Mouse (Mus musculus): Measurements from ENCODE around the gene Xpr1. TPM values are rescaled to one million over a fixed set of nuclear protein-coding genes. Genes with fewer than 3 reads are reported as not detected.

Gene Xpr1
- polyA plus RNA-seq, 1 experiment from 2014 or later, result 72.7 TPM

GRCm38 (mm10) chr1:155303402-155303801 is 113.8 kb downstream of the Xpr1 start:
- Histone ChIP-seq H3K4me3 (no peak overlapping the region), H3K9me3 (no peaks in the 10 kb centered on the region), H3K9ac (no peak overlapping the region), H3K27me3 (replicated peaks) (no peaks in the 10 kb centered on the region), H3K4me1 (peaks cover 42% of the 10 kb centered on the region), H3K27ac (peak overlapping the region; percentile 70; the same call in 1 of the 2 replicates), H3K4me2 (no peak overlapping the region), H3K36me3 (replicated peaks) (no peaks in the 10 kb centered on the region)
- WGBS, result 40% methylated on average over 2 of the region's 2 CpGs
- peak; percentile 64; the same call in 1 of the 2 replicates for ATAC-seq (replicated peaks)

- H3K9me3 ChIP-seq, result no peaks in the 10 kb centered on the region
- no peaks in the 10 kb centered on the region for H3K36me3 ChIP-seq (replicated peaks)
- no peak overlapping the region for H3K9ac ChIP-seq
- H3K4me3 ChIP-seq, result no peak overlapping the region
- H3K27ac ChIP-seq, result no peak overlapping the region
- WGBS, result 84% methylated on average over 5 of the region's 5 CpGs
- no peak overlapping the region for H3K4me2 ChIP-seq
- no peak for ATAC-seq (replicated peaks)
- H3K4me1 ChIP-seq, result peaks cover 1% of the 10 kb centered on the region
- H3K27me3 ChIP-seq (replicated peaks), result no peaks in the 10 kb centered on the region
These were observed 119.6 kb downstream of the Xpr1 start for GRCm38 (mm10) chr1:155297615-155298014.

GRCm38 (mm10) chr1:155297203-155297602 is 120.0 kb downstream of the Xpr1 start:
- Histone ChIP-seq H3K4me2 (no peak overlapping the region), H3K4me3 (no peak overlapping the region), H3K9ac (no peak overlapping the region), H3K36me3 (replicated peaks) (no peaks in the 10 kb centered on the region), H3K4me1 (no peaks in the 10 kb centered on the region), H3K27ac (no peak overlapping the region), H3K27me3 (replicated peaks) (no peaks in the 10 kb centered on the region), H3K9me3 (no peaks in the 10 kb centered on the region)
- 93% methylated on average over 2 of the region's 2 CpGs for WGBS
- ATAC-seq (replicated peaks), result no peak

GRCm38 (mm10) chr1:155293446-155293845 is 123.8 kb downstream of the Xpr1 start:
- Histone ChIP-seq H3K4me2 (no peak overlapping the region), H3K4me1 (no peaks in the 10 kb centered on the region), H3K27ac (peak overlapping the region; percentile 36; the same call in 1 of the 2 replicates), H3K9ac (no peak overlapping the region), H3K27me3 (replicated peaks) (no peaks in the 10 kb centered on the region), H3K4me3 (no peak overlapping the region), H3K36me3 (replicated peaks) (peaks cover 11% of the 10 kb centered on the region; the same call in 1 of the 2 replicates), H3K9me3 (no peaks in the 10 kb centered on the region)
- peak; percentile 91 for ATAC-seq (replicated peaks)
- 6% methylated on average over 3 of the region's 3 CpGs for WGBS

- no peaks in the 10 kb centered on the region for H3K4me1 ChIP-seq
- ATAC-seq (replicated peaks), result no peak
- H3K27me3 ChIP-seq (replicated peaks), result no peaks in the 10 kb centered on the region
- H3K9me3 ChIP-seq, result no peaks in the 10 kb centered on the region
- H3K9ac ChIP-seq, result no peak overlapping the region
- peaks cover 30% of the 10 kb centered on the region for H3K36me3 ChIP-seq (replicated peaks)
- no peak overlapping the region for H3K27ac ChIP-seq
- no peak overlapping the region for H3K4me3 ChIP-seq
- H3K4me2 ChIP-seq, result no peak overlapping the region
- WGBS, result 92% methylated on average over 1 of the region's 1 CpGs
These were observed 127.8 kb downstream of the Xpr1 start for GRCm38 (mm10) chr1:155289411-155289810.

GRCm38 (mm10) chr1:155288033-155288432 is 129.2 kb downstream of the Xpr1 start:
- H3K4me1 ChIP-seq, result no peaks in the 10 kb centered on the region
- WGBS, result 90% methylated on average over 3 of the region's 3 CpGs
- peaks cover 30% of the 10 kb centered on the region for H3K36me3 ChIP-seq (replicated peaks)
- no peaks in the 10 kb centered on the region for H3K27me3 ChIP-seq (replicated peaks)
- H3K9me3 ChIP-seq, result no peaks in the 10 kb centered on the region
- no peak overlapping the region for H3K27ac ChIP-seq
- no peak for ATAC-seq (replicated peaks)
- no peak overlapping the region for H3K9ac ChIP-seq
- no peak overlapping the region for H3K4me2 ChIP-seq
- no peak overlapping the region for H3K4me3 ChIP-seq

- Histone ChIP-seq H3K36me3 (replicated peaks) (peaks cover 27% of the 10 kb centered on the region), H3K4me3 (no peak overlapping the region)
- WGBS, result 86% methylated on average over 7 of the region's 7 CpGs
These were observed 133.4 kb downstream of the Xpr1 start for GRCm38 (mm10) chr1:155283808-155284207.

GRCm38 (mm10) chr1:155281003-155281793 is 136.0 kb downstream of the Xpr1 start:
- peaks cover 7% of the 10 kb centered on the region; the same call in 1 of the 2 replicates for H3K36me3 ChIP-seq (replicated peaks)
- 61% methylated on average over 18 of the region's 18 CpGs for WGBS
- H3K4me3 ChIP-seq, result no peak overlapping the region
- no peak overlapping the region for H3K9ac ChIP-seq
- peak; percentile 92 for ATAC-seq (replicated peaks)
- no peaks in the 10 kb centered on the region for H3K9me3 ChIP-seq
- no peaks in the 10 kb centered on the region for H3K27me3 ChIP-seq (replicated peaks)
- H3K4me1 ChIP-seq, result peaks cover 2% of the 10 kb centered on the region; the same call in 1 of the 2 replicates
- no peak overlapping the region for H3K27ac ChIP-seq
- no peak overlapping the region for H3K4me2 ChIP-seq

More at GRCm38 (mm10) chr1:155283808-155284207, 133.4 kb downstream of the Xpr1 start:
- Histone ChIP-seq H3K9ac (no peak overlapping the region), H3K27ac (no peak overlapping the region), H3K4me2 (no peak overlapping the region), H3K27me3 (replicated peaks) (no peaks in the 10 kb centered on the region), H3K9me3 (no peaks in the 10 kb centered on the region), H3K4me1 (peaks cover 2% of the 10 kb centered on the region; the same call in 1 of the 2 replicates)
- no peak for ATAC-seq (replicated peaks)

- Histone ChIP-seq H3K27me3 (replicated peaks) (no peaks in the 10 kb centered on the region), H3K9me3 (no peaks in the 10 kb centered on the region), H3K27ac (no peak overlapping the region), H3K36me3 (replicated peaks) (peaks cover 5% of the 10 kb centered on the region; the same call in 1 of the 2 replicates), H3K9ac (no peak overlapping the region), H3K4me1 (peaks cover 2% of the 10 kb centered on the region; the same call in 1 of the 2 replicates), H3K4me2 (no peak overlapping the region), H3K4me3 (no peak overlapping the region)
- ATAC-seq (replicated peaks), result no peak
- 84% methylated on average over 10 of the region's 10 CpGs for WGBS
These were observed 136.9 kb downstream of the Xpr1 start for GRCm38 (mm10) chr1:155280306-155280705.

GRCm38 (mm10) chr1:155276381-155277033 is 140.7 kb downstream of the Xpr1 start:
- no peak for ATAC-seq (replicated peaks)
- Histone ChIP-seq H3K36me3 (replicated peaks) (0 out of 2 replicates have a peak, but pooled peaks cover 5% of the 10 kb centered on the region), H3K9ac (no peak overlapping the region), H3K4me3 (no peak overlapping the region), H3K9me3 (no peaks in the 10 kb centered on the region), H3K27ac (no peak overlapping the region), H3K27me3 (replicated peaks) (no peaks in the 10 kb centered on the region), H3K4me2 (no peak overlapping the region), H3K4me1 (peaks cover 2% of the 10 kb centered on the region; the same call in 1 of the 2 replicates)
- WGBS, result 81% methylated on average over 13 of the region's 13 CpGs

- Histone ChIP-seq H3K4me2 (no peak overlapping the region), H3K9me3 (no peaks in the 10 kb centered on the region), H3K36me3 (replicated peaks) (0 out of 2 replicates have a peak, but pooled peaks cover 2% of the 10 kb centered on the region), H3K9ac (no peak overlapping the region), H3K4me1 (no peaks in the 10 kb centered on the region), H3K27ac (no peak overlapping the region), H3K4me3 (no peak overlapping the region), H3K27me3 (replicated peaks) (no peaks in the 10 kb centered on the region)
- 81% methylated on average over 4 of the region's 4 CpGs for WGBS
- ATAC-seq (replicated peaks), result no peak
These were observed 141.4 kb downstream of the Xpr1 start for GRCm38 (mm10) chr1:155275793-155276192.

GRCm38 (mm10) chr1:155274976-155275375 is 142.2 kb downstream of the Xpr1 start:
- no peaks in the 10 kb centered on the region for H3K27me3 ChIP-seq (replicated peaks)
- no peaks in the 10 kb centered on the region for H3K36me3 ChIP-seq (replicated peaks)
- no peaks in the 10 kb centered on the region for H3K9me3 ChIP-seq
- H3K9ac ChIP-seq, result no peak overlapping the region
- no peak for ATAC-seq (replicated peaks)
- no peaks in the 10 kb centered on the region for H3K4me1 ChIP-seq
- no peak overlapping the region for H3K4me2 ChIP-seq
- H3K27ac ChIP-seq, result no peak overlapping the region
- WGBS, result 85% methylated on average over 3 of the region's 3 CpGs
- no peak overlapping the region for H3K4me3 ChIP-seq

Measured in midbrain, embryonic 15.5 days (tissue).